Mouse (Mus musculus): ENCODE data around the gene Gramd1b.

Gramd1b gene

DNA sequence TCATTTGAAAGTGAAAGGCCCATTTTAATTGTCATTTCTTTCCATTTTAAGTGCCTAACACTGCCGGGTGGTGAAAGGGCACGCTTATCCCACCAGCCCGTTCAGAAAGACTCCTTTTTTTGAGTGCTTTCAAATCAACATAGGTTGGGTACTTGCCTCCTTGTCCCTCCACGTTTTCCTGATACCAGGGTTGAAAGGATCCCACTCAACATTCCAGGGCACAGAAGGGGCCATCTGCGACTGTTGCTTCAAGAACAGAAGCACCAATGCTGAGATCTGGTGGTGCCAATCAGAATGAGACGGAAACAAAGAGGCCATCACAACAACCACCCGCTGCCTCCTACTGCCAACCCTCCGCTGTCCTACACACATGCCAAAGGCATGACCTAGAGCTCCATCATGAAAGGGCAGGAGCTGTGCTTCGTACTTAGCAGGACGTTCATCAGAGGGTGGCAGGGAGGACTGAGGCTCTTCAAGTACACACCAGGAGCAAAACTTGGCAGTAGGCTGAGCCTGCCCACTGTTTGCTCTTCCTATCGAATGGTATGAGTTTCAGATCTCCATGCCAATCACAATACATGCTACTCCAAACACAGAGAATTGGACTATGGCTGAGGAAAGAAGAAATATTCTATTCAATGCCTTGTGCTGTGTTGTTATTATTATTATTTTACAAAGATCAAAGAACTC is 108.7 kb downstream of the Gramd1b start:
- no peak for DNase-seq

DNA sequence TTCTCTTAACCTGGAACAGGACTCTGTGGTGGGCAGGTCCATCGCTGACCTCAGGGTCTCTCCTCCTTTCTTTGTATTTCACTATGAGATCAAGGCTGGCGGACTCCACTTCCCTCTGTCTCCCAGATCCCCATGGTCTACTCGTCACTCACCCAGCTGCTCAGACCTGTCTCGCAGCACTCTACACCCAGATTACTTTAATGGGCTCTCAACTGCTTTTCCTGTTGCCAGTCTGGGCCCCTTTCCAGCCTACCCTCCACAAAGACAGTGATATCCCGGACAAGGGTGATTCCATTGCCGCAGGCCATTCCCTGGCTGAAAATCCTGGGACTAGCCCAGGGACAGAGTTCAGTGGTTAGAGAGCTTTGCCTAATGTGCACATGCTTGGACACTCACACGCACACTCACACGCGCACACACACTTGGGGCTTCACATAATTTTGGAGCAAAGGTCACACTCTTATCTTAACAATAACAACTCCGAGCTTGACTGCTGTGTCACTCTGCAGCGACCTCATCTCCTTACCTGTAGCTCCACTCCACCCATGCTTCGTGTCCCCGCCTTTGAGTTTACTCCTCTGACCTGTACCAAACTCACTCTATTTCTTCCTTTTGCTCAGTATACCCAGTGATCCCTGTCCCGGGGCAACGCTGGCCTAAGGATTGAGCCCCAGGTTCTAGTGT is 110.4 kb downstream of the Gramd1b start:
- DNase-seq, result no peak

DNA sequence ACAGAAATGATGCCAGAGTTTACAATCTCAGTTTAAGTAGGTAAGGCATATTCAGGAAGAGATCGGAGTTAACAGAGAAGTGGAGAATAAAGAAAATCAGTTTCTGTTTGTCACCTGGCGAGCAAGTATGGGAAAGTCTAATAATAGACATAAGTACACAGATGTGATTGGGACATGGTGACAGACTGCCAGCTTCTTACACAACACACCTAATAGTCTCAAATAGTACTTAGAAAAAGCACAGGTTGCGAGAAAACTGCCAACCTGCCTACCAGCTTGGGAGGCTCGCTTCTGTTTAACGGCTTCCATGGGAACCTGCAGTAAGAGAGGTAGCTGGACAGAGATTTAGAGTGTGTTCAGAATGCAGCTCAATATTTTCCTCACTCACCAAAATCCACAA is 112.4 kb downstream of the Gramd1b start:
- no peak for DNase-seq

DNA sequence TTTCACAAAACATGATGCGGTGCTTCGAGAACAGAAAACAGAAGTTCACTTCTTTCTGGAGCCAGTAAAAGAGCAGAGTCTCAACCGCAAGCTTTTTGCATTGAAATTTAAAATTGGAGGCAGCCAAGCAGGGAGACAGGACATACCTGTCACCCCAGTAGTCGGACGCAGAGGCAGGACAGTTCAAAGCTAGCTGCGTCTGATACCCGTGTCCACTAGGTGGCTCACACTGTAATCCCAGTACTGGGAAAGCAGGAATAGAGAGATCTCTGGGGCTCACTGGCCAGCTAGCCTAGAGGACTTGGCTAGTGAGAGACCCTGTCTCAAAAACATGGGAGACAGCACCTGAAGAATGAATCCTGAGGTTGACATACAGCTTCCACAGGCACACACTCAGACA is 115.0 kb downstream of the Gramd1b start:
- peak; percentile 26 for DNase-seq

DNA sequence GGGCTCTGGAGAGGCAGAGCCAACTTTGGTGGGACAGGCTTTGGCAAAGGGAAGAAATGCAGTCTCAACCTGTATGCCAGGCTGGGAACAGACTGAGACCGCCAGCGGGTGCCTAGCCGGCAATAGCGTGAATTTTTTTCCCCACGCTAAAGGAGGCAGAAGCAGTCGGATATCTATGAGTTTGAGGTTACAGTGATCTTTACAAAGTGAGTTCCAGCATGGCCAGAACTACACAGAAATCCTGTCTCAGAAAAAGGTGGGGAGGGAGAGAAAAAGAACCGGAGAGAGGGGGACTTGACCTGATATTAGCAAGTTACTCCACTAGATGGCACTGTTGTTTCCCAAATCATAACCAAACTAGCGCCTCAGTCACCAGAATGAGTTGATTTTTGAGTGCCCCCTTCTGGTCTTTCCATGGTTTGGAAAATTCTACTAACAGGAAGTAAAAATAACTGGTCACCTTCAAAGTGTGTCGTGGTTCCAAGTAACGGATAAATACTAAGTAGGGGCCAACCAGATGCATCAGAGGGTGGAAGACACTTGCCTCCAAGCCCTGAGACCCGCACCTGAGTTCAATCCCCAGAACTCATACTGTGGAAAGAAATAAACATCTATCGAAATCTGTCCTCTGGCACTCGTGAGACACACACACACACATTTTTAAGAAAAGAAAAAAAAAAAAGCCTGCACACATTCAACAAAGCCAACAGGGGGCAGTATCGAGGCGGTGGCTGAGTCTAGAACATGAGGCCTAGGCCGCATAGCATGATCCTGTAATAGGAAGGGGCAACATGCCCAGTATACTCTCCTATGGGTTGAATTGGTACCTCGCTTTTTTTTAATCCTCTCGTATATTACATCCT is 116.0 kb downstream of the Gramd1b start:
- peak; percentile 91 for DNase-seq

DNA sequence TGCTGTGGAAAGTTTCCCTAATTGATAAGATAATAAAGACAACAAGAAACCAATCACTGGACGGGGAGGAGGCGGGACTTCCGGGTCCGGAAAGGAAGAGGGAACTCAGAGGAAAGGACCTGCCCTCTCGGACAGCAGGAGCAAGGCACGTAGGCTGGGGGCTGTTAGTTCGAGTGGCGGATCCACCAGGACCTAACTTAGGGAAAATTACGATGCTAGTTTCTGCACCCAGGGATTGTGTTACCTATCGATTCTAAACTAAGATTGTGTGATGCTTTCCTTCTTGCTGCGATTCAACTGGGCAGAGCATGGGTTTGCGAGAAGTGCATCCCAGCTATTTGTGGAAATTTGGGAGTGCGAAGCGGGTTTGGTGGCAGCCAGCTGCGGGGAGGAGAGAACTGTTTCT is 116.7 kb downstream of the Gramd1b start:
- peak; percentile 86 for DNase-seq

DNA sequence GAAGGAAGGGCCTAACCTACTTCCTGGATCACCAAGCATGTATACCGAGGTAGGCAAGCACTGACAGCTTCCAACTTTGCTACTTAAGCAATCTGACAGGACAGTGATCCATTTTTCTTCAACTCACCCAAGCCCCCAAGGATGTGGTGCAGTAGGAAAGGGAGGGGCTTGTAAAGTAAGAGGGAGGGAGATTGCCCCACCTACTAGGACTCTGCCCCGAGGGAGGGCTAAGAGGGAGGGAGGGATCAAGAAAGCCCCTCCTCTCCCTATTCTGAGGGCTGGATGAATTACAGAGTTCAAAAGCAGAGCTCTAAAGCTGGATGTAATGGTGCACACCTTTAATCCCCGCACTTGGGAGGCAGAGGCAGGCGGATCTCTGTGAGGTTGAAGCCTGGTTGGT is 117.6 kb downstream of the Gramd1b start:
- no peak for DNase-seq

DNA sequence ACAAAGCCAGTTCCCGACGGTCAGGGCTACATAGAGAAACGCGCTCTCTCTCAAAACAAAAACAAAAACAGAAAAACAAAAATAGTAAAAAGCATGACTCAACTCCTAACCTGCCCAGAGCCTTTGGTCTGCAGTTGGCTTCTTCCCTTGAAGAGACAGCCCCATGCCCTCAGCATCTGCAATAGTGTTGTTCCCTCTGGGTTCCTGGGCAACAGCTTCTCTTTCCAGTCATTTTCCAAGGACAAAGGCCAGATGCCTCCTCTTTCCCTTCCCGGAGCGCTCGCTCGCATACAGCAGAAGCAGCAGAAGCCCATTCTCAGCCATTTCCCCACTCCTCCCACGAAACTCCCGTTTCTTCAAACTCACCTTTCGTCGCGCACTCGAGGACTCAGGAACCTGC is 118.3 kb downstream of the Gramd1b start:
- DNase-seq, result no peak

DNA sequence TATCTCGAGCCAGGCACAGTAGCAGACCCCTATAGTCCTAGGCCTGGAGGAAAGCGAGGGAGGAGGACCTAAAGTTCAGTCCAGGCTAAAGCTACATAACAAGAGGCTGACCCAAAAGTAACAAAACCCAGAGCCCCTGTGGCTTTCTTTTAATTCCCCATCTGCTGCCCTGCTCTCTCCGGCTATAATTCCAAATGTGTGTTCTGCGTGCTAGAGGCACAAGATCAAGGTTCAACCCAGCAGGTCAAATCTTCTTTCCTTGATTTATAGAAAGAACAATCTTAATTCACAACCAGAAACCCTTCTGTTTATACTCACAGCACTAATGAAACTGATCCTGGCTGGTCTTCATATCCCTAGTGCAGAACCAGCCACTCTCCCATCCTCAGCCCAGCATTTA is 118.9 kb downstream of the Gramd1b start:
- DNase-seq, result no peak

DNA sequence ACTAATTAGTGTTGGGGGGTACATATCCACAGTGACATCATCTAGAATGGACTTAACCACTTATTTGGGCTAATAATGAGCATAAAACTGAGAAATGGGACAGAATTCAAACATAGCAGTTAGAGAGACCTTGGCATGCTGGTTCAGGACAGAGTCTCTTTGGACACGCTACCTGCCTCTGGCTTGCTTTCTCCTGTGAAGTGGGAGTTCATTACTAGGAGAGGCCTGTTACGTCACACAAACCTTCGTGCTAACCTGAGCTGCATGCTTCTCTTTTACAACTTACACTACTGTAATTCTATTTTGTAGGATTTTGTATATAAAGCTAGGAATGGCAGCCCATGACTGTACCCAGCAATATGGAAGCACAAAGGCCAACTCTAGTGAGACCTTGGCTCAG is 120.3 kb downstream of the Gramd1b start:
- DNase-seq, result no peak

DNA sequence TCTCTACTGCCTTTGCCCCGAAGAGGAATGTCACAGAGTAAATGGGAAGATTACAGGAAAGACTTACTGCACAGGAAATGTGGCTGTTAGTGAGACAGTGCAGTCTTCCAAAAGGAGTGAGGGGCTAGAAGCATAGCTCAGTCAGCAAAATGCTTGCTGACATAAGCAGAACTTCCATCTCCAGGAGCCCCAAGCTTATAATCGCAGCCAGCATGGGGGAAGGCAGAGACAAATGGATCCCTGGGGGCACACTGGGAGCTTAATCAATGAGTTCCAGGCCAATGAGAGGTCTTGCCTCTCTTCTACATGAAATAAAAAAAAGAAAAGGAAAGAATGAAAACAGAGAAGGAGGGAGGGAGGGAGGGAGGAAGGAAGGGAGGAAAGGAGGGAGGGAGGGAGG is 122.1 kb downstream of the Gramd1b start:
- peak; percentile 21 for DNase-seq

DNA sequence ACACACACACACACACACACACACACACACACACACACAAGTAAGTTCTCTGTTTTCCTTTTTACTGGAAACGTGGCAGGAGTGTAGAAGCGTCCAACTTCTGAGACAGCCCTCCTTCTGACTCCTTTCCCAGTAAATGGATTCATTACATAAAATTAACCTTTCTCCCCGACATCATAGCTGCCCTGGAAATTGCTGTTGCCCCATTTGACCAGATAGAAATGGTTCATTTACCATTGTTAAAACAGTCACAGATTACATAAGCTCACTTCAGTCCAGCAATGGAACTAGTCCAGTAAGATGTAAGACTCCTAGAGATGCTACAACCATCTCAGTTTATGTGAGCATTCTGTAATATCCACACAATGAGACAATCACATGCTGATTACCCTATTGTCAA is 122.8 kb downstream of the Gramd1b start:
- no peak for DNase-seq

DNA sequence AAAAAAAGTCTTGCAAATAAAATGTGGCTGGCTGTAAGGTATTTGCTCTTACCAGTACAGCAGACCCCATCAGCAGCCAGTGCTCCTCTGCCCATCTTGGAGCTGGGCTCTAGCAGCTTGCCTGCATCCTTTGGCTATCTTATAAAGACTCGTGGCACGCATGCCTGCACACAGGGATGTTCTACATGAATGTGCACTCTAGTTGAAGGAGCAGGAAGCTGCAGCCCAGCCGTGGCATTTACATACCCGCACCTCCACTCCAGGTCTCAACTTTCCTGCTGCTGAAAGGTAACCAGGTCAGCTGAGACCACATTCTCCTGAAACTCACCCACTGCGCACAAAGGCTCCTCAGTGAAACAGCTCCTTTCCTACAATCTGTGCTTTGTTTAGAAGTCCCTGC is 123.3 kb downstream of the Gramd1b start:
- no peak for DNase-seq

DNA sequence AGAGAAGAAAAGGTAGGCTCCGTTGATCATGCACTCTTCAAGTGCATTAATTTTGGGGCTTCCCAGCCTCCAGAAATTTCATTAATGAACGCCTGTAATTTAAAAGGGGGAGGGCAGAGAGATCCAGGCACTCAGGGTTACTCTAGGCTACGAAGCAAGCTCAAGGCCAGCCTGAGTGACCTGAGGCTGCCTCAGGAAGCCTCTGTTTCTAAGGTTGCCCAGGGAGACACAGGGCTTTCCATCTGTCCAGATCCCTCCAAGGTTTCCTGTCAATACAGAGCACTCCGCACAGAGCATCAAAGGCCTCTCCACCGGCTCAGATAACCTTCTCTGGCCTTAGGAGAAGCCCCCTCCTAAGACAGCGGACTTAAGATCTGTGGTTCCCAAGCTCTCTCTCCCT is 125.4 kb downstream of the Gramd1b start:
- no peak for DNase-seq

DNA sequence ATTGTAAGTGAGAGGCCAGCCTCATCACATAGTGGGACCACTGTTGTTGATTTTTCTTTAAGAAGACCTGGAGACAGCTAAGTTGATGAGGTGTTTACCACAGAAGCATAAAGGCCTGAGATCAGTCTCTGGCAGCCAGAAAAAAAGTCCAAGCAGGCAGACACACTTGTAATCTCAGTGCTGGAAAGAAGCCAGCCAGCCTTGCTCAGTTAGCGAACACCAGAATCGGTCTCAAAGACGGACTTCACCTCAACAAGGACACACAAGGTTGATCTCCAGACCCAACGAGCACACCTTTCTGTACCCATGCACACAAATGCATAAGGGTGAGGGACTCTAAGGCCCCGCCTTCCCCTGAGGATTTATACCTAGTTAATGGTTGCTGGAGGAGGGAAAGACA is 125.9 kb downstream of the Gramd1b start:
- DNase-seq, result no peak

DNA sequence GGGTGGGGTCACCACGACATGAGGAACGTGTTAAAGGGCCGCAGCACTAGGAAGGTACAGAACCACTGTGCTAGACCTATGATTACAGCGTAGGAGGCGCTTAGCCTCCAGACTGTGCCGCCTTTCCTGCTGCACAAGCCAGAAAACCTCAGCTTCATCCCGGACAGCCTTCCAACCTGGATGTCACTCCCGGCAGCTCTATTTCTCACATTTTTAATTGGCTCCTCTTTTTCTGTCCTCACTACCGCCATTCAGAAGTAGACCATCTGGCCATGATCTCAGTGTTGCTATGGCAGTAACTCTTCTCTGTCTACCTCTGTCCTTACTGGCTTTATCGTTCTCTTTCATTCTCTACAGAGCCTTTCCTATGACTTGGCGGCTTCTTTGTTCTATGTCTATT is 126.5 kb downstream of the Gramd1b start:
- DNase-seq, result no peak

DNA sequence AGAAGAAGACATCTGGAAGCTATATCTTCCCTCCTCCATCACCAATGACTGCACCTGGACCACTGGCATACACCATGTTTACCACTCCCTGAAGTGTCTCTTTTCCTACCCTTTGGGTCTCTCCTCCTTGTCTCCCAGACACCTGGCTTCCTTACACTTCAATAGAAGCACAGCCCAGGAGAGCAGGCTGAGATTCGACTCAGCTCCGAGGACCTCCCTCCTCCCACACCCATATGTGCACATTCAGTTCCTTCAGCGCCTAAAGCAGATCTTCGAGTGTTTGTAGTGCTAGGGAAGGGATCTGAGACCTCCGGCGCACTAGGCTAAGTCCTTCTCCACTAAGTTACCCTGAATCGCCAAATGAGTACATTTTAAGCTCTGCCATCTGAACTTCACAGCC is 127.4 kb downstream of the Gramd1b start:
- no peak for DNase-seq

DNA sequence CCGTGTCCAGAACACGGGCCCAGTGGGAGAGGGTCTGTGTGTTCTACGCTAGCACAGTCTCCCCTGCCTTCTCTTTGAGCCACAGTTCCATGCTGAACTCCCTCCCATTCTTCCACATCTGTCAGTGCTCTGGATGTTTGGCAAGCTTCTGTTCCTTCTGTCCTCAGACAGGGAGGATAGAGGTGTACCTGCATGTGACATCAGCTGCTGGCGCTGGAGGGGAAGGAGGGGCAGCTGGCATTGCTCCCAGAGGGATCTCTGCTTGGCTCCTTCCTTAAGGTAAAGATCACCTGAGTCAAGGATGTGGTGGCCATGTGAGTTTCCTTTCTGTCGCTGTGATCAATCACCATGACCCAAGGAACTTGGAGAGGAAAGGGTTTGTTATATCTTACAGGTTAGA is 129.4 kb downstream of the Gramd1b start:
- DNase-seq, result no peak

DNA sequence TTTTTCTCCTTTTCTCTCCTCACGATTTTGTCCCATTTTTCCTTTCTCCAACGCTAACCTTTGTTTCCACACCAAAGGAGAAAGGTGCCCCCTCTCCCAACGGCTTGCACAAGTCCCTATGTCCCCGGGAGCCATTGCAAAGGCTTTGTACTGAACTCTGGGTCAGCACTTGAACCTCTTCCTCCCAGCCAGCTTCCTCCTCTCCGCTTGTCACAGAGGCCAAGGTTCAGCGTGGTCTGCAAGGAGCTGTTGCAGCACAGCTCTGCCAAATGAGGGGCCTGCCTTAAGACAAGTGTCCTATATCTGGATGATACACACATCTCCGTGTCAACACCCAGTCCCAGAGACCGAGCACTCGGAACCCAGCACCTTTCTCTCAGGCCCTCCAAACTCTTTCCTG is 130.3 kb downstream of the Gramd1b start:
- DNase-seq, result no peak

DNA sequence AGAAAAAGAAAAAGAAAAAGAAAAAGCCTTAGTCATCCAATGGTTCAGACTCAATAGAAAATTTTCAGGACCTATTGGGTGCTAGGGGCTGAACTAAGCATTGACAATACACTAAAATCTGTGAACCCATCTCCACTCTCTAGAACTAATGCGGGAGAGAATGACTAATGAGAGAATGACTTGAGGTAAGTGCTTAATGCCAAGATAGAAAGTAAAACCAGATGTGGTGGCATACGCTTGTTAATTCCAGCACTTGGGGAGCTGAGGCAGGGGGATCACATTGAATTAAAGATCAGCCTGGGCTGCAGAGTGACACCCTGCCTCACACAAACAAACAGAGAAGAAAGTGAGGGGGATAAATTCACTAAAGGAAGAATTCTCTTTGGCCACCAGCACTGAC is 131.0 kb downstream of the Gramd1b start:
- DNase-seq, result no peak

DNA sequence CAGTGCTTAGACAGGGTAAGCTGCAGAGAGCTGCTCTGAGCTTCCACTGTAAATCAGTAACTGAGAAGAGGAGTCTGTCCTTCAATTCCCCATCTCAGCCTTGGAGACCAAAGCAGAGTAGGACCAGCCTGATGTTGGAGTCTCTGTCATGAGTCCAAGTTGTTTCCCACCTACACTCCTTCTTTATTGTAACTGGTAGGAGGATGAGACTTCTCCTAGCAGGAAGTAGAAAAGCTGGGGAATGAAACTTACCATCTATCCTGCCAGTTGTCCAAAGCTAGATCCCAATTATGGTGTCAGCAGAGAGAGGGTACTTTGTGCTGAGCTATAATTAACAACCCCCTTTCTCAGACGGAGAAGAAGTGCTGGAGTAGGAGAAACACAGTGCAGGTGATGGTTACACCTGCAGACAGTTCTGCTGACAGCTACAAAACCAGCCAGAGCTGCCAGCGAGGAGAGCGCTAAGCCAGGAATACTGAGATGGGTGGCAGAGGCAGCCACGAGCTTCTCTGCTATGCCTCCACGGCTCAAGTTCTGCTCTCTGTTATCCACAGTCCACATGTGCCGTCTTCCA is 131.7 kb downstream of the Gramd1b start:
- no peak for DNase-seq

DNA sequence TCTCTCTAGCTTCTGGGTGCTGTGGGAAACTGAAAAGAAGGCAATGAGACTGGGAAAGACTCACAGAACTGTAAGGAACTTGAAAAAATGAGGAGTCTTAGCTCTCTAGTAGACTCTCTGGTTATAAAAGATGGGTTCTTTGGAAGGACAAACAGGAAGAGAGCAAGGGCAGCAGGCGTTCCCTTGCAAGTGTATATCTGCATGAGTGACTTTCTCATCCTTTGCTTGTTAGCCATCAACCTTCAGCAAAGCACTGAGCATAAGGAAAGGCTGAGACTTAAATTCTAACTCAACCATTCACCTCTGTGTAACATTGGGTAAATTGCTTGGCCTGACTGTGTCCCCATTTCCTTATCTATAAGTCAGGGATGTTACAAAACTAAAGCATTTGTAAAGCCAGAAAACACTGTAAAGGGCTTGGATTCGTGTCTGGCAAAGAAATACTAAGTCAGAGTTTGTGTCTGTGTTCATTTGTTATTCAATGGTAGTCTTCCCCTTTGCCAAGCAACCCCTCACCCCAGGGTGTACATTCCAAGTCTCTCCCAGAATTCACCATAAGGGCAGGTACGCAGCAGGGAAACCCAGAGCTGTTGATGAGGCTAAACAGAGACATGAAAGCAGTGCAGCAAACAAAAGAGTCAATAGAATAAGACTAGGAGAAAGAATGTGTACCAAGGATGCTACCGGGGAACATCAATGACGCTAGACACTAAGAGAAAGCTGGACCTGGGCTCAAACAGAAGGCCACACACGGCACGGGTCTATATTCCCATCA is 133.5 kb downstream of the Gramd1b start:
- DNase-seq, result no peak

DNA sequence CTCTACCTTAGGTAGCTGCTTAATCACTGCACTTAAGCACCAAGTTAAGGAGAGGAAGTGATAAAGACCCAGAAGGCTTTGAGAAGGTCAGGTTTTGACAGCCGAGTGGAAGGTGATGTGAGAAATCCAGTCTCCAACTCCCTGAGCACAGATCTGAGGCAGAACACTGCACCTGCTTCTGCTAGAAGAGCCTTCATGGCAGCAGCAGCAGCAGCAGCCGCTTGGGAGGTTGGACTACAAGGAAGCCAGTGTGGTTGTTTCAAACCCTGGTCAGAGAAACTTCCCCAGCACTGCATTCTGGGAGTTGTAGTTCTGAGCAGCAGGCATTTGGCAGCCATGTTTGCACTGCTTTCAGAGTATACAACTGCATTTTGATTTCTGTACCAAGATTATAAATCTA is 134.1 kb downstream of the Gramd1b start:
- DNase-seq, result peak; percentile 82

All from embryo, embryonic 11 days (tissue).